Mouse (Mus musculus) C2C12 (cell line): Measurements from ENCODE around the gene Ankrd13a.

Source experiments
- CEBPB ChIP-seq: IDR thresholded peaks from one replicate; pipeline ENCODE4 v1.6.1; 2011; ENCODE audit warnings: low read depth, mild to moderate bottlenecking, control low read depth, moderate library complexity
- CTCF ChIP-seq: IDR thresholded peaks from one replicate; pipeline ENCODE4 v1.5.1; 2011; ENCODE audit not compliant: control insufficient read depth, insufficient read depth, insufficient read length
- FOSL1 ChIP-seq: IDR thresholded peaks from one replicate; pipeline ENCODE4 v1.8.0; 2011; ENCODE audit warnings: mild to moderate bottlenecking, low read length; ENCODE audit not compliant: poor library complexity, insufficient read depth, severe bottlenecking
- MAX ChIP-seq: IDR thresholded peaks from one replicate; pipeline ENCODE4 v1.6.1; 2011; ENCODE audit warnings: mild to moderate bottlenecking, control low read depth
- MYOD1 ChIP-seq: IDR thresholded peaks from one replicate; pipeline ENCODE4 v1.6.1; 2011; ENCODE audit warnings: low read depth; ENCODE audit not compliant: control insufficient read depth, insufficient read length
- MYOG ChIP-seq: IDR thresholded peaks from one replicate; pipeline ENCODE4 v1.6.1; 2011; ENCODE audit not compliant: control insufficient read depth, insufficient read length; ENCODE audit errors: extremely low read depth
- USF1 ChIP-seq: IDR thresholded peaks from one replicate; pipeline ENCODE4 v1.6.1; 2011; ENCODE audit warnings: low read depth, mild to moderate bottlenecking, control low read depth, moderate library complexity

DNA sequence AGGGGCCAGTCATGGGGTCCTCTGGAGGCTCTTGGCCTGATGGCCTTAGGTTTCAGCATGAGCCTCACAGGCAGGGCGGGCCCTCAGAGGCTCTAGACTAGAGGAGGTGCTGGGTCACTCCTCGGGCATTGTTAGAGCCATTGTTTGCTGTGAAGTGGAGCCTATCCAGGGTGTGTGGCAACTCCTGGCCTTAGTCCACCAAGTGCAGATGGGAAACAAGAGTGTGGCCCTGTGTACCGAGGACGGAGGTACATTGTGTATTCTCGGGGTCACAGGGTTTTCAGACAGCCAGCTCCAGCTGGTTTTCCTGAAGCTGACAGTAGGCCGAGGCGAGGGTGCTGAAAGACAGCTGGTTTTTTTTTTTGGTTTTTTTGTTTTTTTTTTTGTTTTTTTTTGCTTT is 18.8 kb downstream of the Ankrd13a start:
- no peak for TF ChIP-seq USF1
- no peak for TF ChIP-seq CTCF
- TF ChIP-seq MAX: no peak
- TF ChIP-seq CEBPB: no peak
- no peak for TF ChIP-seq MYOD1
- no peak for TF ChIP-seq MYOG
- TF ChIP-seq FOSL1: no peak
